Mouse (Mus musculus) MEL (cell line): ENCODE results near the gene Ncbp2.

ENCODE experiments used
- CHD1 ChIP-seq: IDR thresholded peaks from 2 replicates; pipeline ENCODE4 v1.6.1; 2012; ENCODE audit warnings: low read depth, mild to moderate bottlenecking, inconsistent platforms, low read length, improper control_type of control experiment
- CTCF ChIP-seq, 3 experiments: IDR thresholded peaks in 2 of 3; conservative IDR thresholded peaks in 1 of 3; 2 replicates each; pipeline ENCODE4 v1.5.1; 2011 to 2012; ENCODE audit warnings: low read length in 3 of 3, low read depth in 2 of 3, mild to moderate bottlenecking in 2 of 3, improper control_type of control experiment in 1 of 3, inconsistent platforms in 1 of 3, mixed read lengths in 1 of 3, moderate library complexity in 1 of 3; ENCODE audit not compliant: control insufficient read depth in 1 of 3, insufficient read depth in 1 of 3, poor library complexity in 1 of 3, severe bottlenecking in 1 of 3
- EP300 ChIP-seq, 2 experiments: IDR thresholded peaks; 2 replicates each; pipeline ENCODE4 v1.6.1; 2011; ENCODE audit warnings: improper control_type of control experiment in 2 of 2, low read length in 2 of 2, low read depth in 1 of 2, mild to moderate bottlenecking in 1 of 2
- MAFK ChIP-seq: IDR thresholded peaks from 2 replicates; pipeline ENCODE4 v1.6.1; 2011; ENCODE audit warnings: low read depth, mild to moderate bottlenecking, low read length, improper control_type of control experiment, borderline replicate concordance
- POLR2A ChIP-seq, 2 experiments: IDR thresholded peaks; 2 replicates each; pipeline ENCODE4 v1.6.1; 2011 to 2012; ENCODE audit warnings: low read length in 2 of 2, mild to moderate bottlenecking in 2 of 2, control low read depth in 1 of 2, improper control_type of control experiment in 1 of 2, low read depth in 1 of 2, moderate library complexity in 1 of 2; ENCODE audit not compliant: control insufficient read depth in 1 of 2, insufficient read depth in 1 of 2, poor library complexity in 1 of 2
- RAD21 ChIP-seq: IDR thresholded peaks from 2 replicates; pipeline ENCODE4 v1.6.1; 2011; ENCODE audit warnings: mild to moderate bottlenecking, low read depth, low read length, improper control_type of control experiment
- TAL1 ChIP-seq: IDR thresholded peaks from 2 replicates; pipeline ENCODE4 v1.6.1; 2012; ENCODE audit warnings: mild to moderate bottlenecking, inconsistent platforms, low read length, moderate library complexity, mixed read lengths
- TCF12 ChIP-seq: IDR thresholded peaks from 2 replicates; pipeline ENCODE4 v1.6.1; 2014; ENCODE audit warnings: low read depth, mild to moderate bottlenecking, inconsistent platforms, low read length, improper control_type of control experiment, moderate library complexity
- USF1 ChIP-seq: IDR thresholded peaks from 2 replicates; pipeline ENCODE4 v1.6.1; 2014; ENCODE audit warnings: low read depth, mild to moderate bottlenecking, inconsistent platforms, low read length, improper control_type of control experiment, moderate library complexity

- TF ChIP-seq CHD1 (no peak), CTCF (IDR thresholded peaks at IDR 0.05 in 2 of 3, conservative IDR thresholded peaks at IDR 0.05 in 1 of 3; ENCODE audit: control insufficient read depth in 1 of 3, insufficient read depth in 1 of 3, low read depth in 2 of 3, low read length in 3 of 3, poor library complexity in 1 of 3, severe bottlenecking in 1 of 3) (no peak), TCF12 (no peak), USF1 (no peak), RAD21 (no peak), MAFK (no peak), POLR2A (IDR thresholded peaks at IDR 0.05; ENCODE audit: control insufficient read depth in 1 of 2, insufficient read depth in 1 of 2, low read depth in 1 of 2, low read length in 2 of 2, poor library complexity in 1 of 2) (no peak), EP300 (IDR thresholded peaks at IDR 0.05; ENCODE audit: low read depth in 1 of 2, low read length in 2 of 2) (no peak), TAL1 (no peak)
Measured at GRCm38 (mm10) chr16:31963224-31963623, 14.9 kb downstream of the Ncbp2 start.
